Mouse (Mus musculus): Measurements from ENCODE around the gene Mdm2. TPM values are rescaled to one million over a fixed set of nuclear protein-coding genes. Genes with fewer than 3 reads are reported as not detected.

Gene Mdm2
- total and polyA plus RNA-seq, 3 experiments = 35.3 to 601 (median 42.2) TPM

DNA sequence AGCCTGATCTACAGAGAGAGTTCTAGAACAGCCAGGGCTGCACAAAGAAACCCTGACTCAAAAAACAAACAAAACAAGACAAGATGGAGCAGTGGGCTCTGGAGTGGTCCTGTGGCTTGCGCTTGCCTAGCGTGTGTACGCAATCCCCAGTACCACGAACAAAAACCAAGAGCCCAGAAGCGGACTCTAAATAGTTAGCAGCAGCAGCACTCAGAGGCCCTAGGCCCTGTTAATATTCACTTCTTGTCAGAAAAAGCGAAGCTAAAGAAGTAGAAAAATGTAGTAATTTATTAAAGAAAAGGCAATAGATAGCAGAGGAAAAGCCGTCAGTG lies 44.0 kb upstream of the Mdm2 start:
- Histone ChIP-seq H3K79me2 (ENCODE audit: control insufficient read depth, insufficient read depth, low read length, poor library complexity) (no peaks in the 10 kb centered on the region), H3K4me1 (ENCODE audit: control insufficient read depth in 1 of 2, insufficient read depth in 2 of 2, low read length in 2 of 2) (no peaks in the 10 kb centered on the region), H3K9me3 (replicated peaks; ENCODE audit: insufficient read depth, low read length) (no peaks in the 10 kb centered on the region), H3K36me3 (ENCODE audit: control insufficient read depth in 1 of 2, insufficient read depth in 2 of 2, low read length in 2 of 2) (peaks cover 0 to 38% of the 10 kb centered on the region in 2 experiments; a peak in 2 of 4 replicates), H3K27ac (ENCODE audit: control insufficient read depth, low read depth, low read length) (no peak overlapping the region), H3K4me3 (ENCODE audit: control insufficient read depth in 1 of 2, insufficient read depth in 1 of 2, low read depth in 2 of 2, low read length in 2 of 2) (no peak overlapping the region), H3K9ac (ENCODE audit: control insufficient read depth, low read depth, low read length, poor library complexity, severe bottlenecking) (no peak overlapping the region), H3K27me3 (ENCODE audit: control insufficient read depth in 1 of 2, insufficient read depth in 2 of 2, low read length in 2 of 2) (no peaks in the 10 kb centered on the region)
- no peak for DNase-seq (ENCODE audit: low read depth, low spot score)
- TF ChIP-seq MYC (IDR thresholded peaks at IDR 0.05; ENCODE audit: low read depth, low read length) = no peak
- no peak for TF ChIP-seq TAL1 (IDR thresholded peaks at IDR 0.05; ENCODE audit: low read length)
- TF ChIP-seq RAD21 (IDR thresholded peaks at IDR 0.05; ENCODE audit: low read depth, low read length) = no peak
- TF ChIP-seq USF2 (IDR thresholded peaks at IDR 0.05; ENCODE audit: borderline replicate concordance in 1 of 2, insufficient read depth in 1 of 2, low read depth in 1 of 2, low read length in 2 of 2) = no peak
- TF ChIP-seq SMC3 (IDR thresholded peaks at IDR 0.05; ENCODE audit: low read depth, low read length) = no peak
- TF ChIP-seq HCFC1 (IDR thresholded peaks at IDR 0.05; ENCODE audit: low read depth, low read length) = no peak
- no peak for TF ChIP-seq TBP (IDR thresholded peaks at IDR 0.05; ENCODE audit: low read depth, low read length)
- TF ChIP-seq CHD2 (IDR thresholded peaks at IDR 0.05; ENCODE audit: low read length) = no peak
- TF ChIP-seq RCOR1 (IDR thresholded peaks at IDR 0.05; ENCODE audit: low read depth, low read length) = no peak
- no peak for TF ChIP-seq E2F4 (IDR thresholded peaks at IDR 0.05; ENCODE audit: borderline replicate concordance, low read depth, low read length)
- TF ChIP-seq CHD1 (IDR thresholded peaks at IDR 0.05; ENCODE audit: low read depth, low read length) = no peak
- no peak for TF ChIP-seq POLR2A (IDR thresholded peaks at IDR 0.05; ENCODE audit: control insufficient read depth in 1 of 2, insufficient read depth in 1 of 2, low read depth in 1 of 2, low read length in 2 of 2, poor library complexity in 1 of 2)
- TF ChIP-seq SIN3A (IDR thresholded peaks at IDR 0.05; ENCODE audit: low read length) = no peak

DNA sequence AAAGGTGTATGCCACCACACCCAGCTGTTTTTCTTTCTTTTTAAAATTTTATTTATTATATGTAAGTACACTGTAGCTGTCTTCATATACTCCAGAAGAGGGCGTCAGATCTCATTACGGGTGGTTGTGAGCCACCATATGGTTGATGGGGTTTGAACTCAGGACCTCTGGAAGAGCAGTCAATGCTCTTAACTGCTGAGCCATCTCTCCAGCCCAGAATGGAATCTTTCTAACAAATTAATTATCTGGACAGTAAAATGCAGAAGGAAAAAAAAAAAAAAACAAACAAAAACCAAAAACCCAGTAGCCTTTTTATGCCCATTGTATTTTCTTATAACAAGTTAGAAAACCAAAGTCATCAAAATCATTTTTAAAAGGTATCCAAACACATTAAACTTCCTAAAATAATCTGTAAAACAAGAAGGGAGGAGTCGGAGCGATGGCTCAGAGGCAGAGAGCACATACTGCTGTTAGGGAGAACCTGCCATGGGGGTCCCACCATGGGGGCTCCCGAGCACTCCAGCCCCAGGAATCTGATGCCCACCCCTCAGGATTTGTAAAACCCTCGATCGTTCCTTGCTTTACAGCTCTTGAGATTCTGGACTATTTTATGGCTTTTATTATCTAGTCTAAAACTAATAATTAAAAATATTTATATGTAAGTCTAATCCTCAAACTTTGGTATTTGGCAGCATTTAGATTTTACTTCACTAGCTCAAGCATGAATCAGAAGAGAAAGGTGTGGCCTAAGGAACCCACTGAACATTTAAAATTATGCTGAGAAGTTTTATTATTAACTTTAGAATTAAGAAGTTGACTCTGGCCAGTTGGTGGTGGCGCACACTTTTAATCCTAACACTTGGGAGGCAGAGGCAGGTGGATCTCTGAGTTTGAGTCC lies 43.4 kb upstream of the Mdm2 start:
- H3K9me3 ChIP-seq (replicated peaks; ENCODE audit: insufficient read depth, low read length) = no peaks in the 10 kb centered on the region
- no peaks in the 10 kb centered on the region for H3K27me3 ChIP-seq (ENCODE audit: control insufficient read depth in 1 of 2, insufficient read depth in 2 of 2, low read length in 2 of 2)
- no peak for DNase-seq (ENCODE audit: low read depth, low spot score)
- H3K4me3 ChIP-seq (ENCODE audit: control insufficient read depth in 1 of 2, insufficient read depth in 1 of 2, low read depth in 2 of 2, low read length in 2 of 2) = no peak overlapping the region
- TF ChIP-seq ZC3H11A (IDR thresholded peaks at IDR 0.05; ENCODE audit: low read depth, low read length) = no peak
- H3K36me3 ChIP-seq (ENCODE audit: control insufficient read depth in 1 of 2, insufficient read depth in 2 of 2, low read length in 2 of 2) = peaks cover 0 to 38% of the 10 kb centered on the region in 2 experiments; a peak in 2 of 4 replicates
- no peak overlapping the region for H3K9ac ChIP-seq (ENCODE audit: control insufficient read depth, low read depth, low read length, poor library complexity, severe bottlenecking)
- H3K79me2 ChIP-seq (ENCODE audit: control insufficient read depth, insufficient read depth, low read length, poor library complexity) = no peaks in the 10 kb centered on the region
- no peak overlapping the region for H3K27ac ChIP-seq (ENCODE audit: control insufficient read depth, low read depth, low read length)
- H3K4me1 ChIP-seq (ENCODE audit: control insufficient read depth in 1 of 2, insufficient read depth in 2 of 2, low read length in 2 of 2) = no peaks in the 10 kb centered on the region
